8 mouse cellular contexts compared by ENCODE assay signal in genomic region chr10:24712367-24712761, GRCm38 (mm10). TPM values are rescaled to one million over a fixed set of nuclear protein-coding genes. Genes with fewer than 3 reads are reported as not detected.
DNase-seq lines count a peak whose midpoint lies in the region; ATAC-seq and TF ChIP-seq lines count a peak whose summit lies in the region.

No protein-coding gene starts in this region.

- 11% methylated on average over 15 of the region's 15 CpGs for WGBS in kidney, postnatal 0 days
- 15% methylated on average over 15 of the region's 15 CpGs for WGBS in embryonic facial prominence, embryonic 10.5 days
- WGBS in intestine, postnatal 0 days, result 8% methylated on average over 15 of the region's 15 CpGs

- DNase-seq in kidney, postnatal 0 days (ENCODE audit: low spot score), result no peak
- no peak for DNase-seq in kidney, postnatal 10 days
- DNase-seq in embryonic facial prominence, embryonic 10.5 days (ENCODE audit: low spot score), result no peak
- DNase-seq in naive thymus-derived CD4-positive, alpha-beta T cell, adult 2 months (ENCODE audit: low read depth), result peak; percentile 46
- no peak for DNase-seq in ovary, postnatal 14 days (ENCODE audit: low spot score)
- no peak for DNase-seq in left cerebral cortex, postnatal 10 days (ENCODE audit: extremely low spot score in 1 of 2, low spot score in 2 of 2)
- no peak for DNase-seq in urinary bladder, postnatal 36 days (ENCODE audit: low spot score in 2 of 2)

- peak overlapping the region; percentile 64 for H3K9ac ChIP-seq in kidney, postnatal 0 days (ENCODE audit: low read depth, low read length)
- H3K9ac ChIP-seq in intestine, postnatal 0 days (ENCODE audit: low read depth, low read length), result peak overlapping the region; percentile 75

- no peak for ATAC-seq in kidney, postnatal 0 days (replicated peaks; ENCODE audit: low FRiP score, low read depth)
- 0 out of 2 replicates have a peak, but pooled peaks have one; percentile 27 for ATAC-seq in intestine, postnatal 0 days

- H3K36me3 ChIP-seq in kidney, postnatal 0 days (ENCODE audit: insufficient read depth, low read length), result no peaks in the 10 kb centered on the region
- no peaks in the 10 kb centered on the region for H3K36me3 ChIP-seq in embryonic facial prominence, embryonic 10.5 days (replicated peaks)
- no peaks in the 10 kb centered on the region for H3K36me3 ChIP-seq in intestine, postnatal 0 days (ENCODE audit: control insufficient read depth, insufficient read depth)

- peak overlapping the region; percentile 60 for H3K4me3 ChIP-seq in kidney, postnatal 0 days (replicated peaks; ENCODE audit: low read depth, low read length)
- H3K4me3 ChIP-seq in embryonic facial prominence, embryonic 10.5 days, result peak overlapping the region; percentile 69
- peak overlapping the region; percentile 83 for H3K4me3 ChIP-seq in intestine, postnatal 0 days (ENCODE audit: low read depth, low read length)

- no peaks in the 10 kb centered on the region for H3K27me3 ChIP-seq in kidney, postnatal 0 days (ENCODE audit: insufficient read depth, low read length)
- peaks cover 55% of the 10 kb centered on the region for H3K27me3 ChIP-seq in embryonic facial prominence, embryonic 10.5 days (replicated peaks; ENCODE audit: low read depth, poor library complexity, severe bottlenecking)
- H3K27me3 ChIP-seq in intestine, postnatal 0 days (replicated peaks; ENCODE audit: control insufficient read depth, insufficient read depth, low read length), result no peaks in the 10 kb centered on the region

- intact Hi-C loops in left cerebral cortex, postnatal 10 days (cut with DNase I), result no loop called here

- H3K4me2 ChIP-seq in kidney, postnatal 0 days (ENCODE audit: low read length), result peak overlapping the region; percentile 98
- peak overlapping the region; percentile 100 for H3K4me2 ChIP-seq in intestine, postnatal 0 days (replicated peaks; ENCODE audit: low read depth)

- no peaks in the 10 kb centered on the region for H3K4me1 ChIP-seq in kidney, postnatal 0 days (replicated peaks; ENCODE audit: insufficient read depth, low read length)
- H3K4me1 ChIP-seq in embryonic facial prominence, embryonic 10.5 days, result peaks cover 14% of the 10 kb centered on the region
- H3K4me1 ChIP-seq in intestine, postnatal 0 days (replicated peaks; ENCODE audit: control insufficient read depth, insufficient read depth, low read length), result 0 out of 2 replicates have a peak, but pooled peaks cover 2% of the 10 kb centered on the region

- H3K27ac ChIP-seq in kidney, postnatal 0 days, result peak overlapping the region; percentile 69; the same call in 1 of the 2 replicates
- peak overlapping the region; percentile 58; the same call in 1 of the 2 replicates for H3K27ac ChIP-seq in embryonic facial prominence, embryonic 10.5 days (replicated peaks)
- no peak overlapping the region for H3K27ac ChIP-seq in intestine, postnatal 0 days (ENCODE audit: low read depth, low read length)

- TF ChIP-seq CTCF in kidney, postnatal 0 days (IDR thresholded peaks at IDR 0.05; ENCODE audit: low read depth), result no peak
- TF ChIP-seq CTCF in intestine, postnatal 0 days (IDR thresholded peaks at IDR 0.05; ENCODE audit: low read depth), result no peak

- no peaks in the 10 kb centered on the region for H3K9me3 ChIP-seq in kidney, postnatal 0 days (replicated peaks; ENCODE audit: low read length)
- H3K9me3 ChIP-seq in embryonic facial prominence, embryonic 10.5 days, result no peaks in the 10 kb centered on the region
- no peaks in the 10 kb centered on the region for H3K9me3 ChIP-seq in intestine, postnatal 0 days (ENCODE audit: control insufficient read depth)

RNA-seq across cellular contexts. Expression of gene Enpp1, which starts 0.4 kb away (rescaled TPM):
- polyA plus RNA-seq in kidney, postnatal 0 days (2015; fragmentation: Nextera tagmentation; extraction: Ambion mirVana), result 7.7 and 8.6 TPM in 2 replicates
- polyA plus RNA-seq in embryonic facial prominence, embryonic 10.5 days (2016; fragmentation: Nextera tagmentation; extraction: Ambion mirVana), result 0.62 and 1.0 TPM in 2 replicates
- polyA plus RNA-seq in intestine, postnatal 0 days (2015; fragmentation: Nextera tagmentation; extraction: Ambion mirVana), result 14.1 and 14.7 TPM in 2 replicates
- 1 to 10 TPM; 3.7 to 4.6 TPM for total RNA-seq in left cerebral cortex, postnatal 10 days (2021)
